Mouse (Mus musculus) brain, embryonic 14.5 days (tissue): ENCODE measurements around the gene Mtx3.

ENCODE experiments used
- CTCF ChIP-seq: fragments of 200-500 bp; IDR thresholded peaks from 2 replicates; pipeline ENCODE4 v1.5.1; 2012; ENCODE audit warnings: inconsistent platforms, mild to moderate bottlenecking, moderate library complexity, borderline replicate concordance; ENCODE audit not compliant: insufficient read depth, insufficient read length; ENCODE audit errors: extremely low read depth
- POLR2A ChIP-seq: fragments of 200-500 bp; IDR thresholded peaks from 2 replicates; pipeline ENCODE4 v1.6.1; 2012; ENCODE audit warnings: mild to moderate bottlenecking, inconsistent platforms, borderline replicate concordance; ENCODE audit not compliant: poor library complexity, insufficient read depth, insufficient read length, severe bottlenecking; ENCODE audit errors: extremely low read depth

- TF ChIP-seq POLR2A (no peak), CTCF (peak; percentile 36; the same call in 1 of the 2 replicates)
These were observed 11.3 kb downstream of the Mtx3 start for GRCm38 (mm10) chr13:92855901-92856300.
